Mouse (Mus musculus) liver, adult 2 months (tissue): ENCODE measurements around the gene Il15ra.

ENCODE experiments used
- CTCF ChIP-seq: fragments of 200-500 bp; IDR thresholded peaks from 2 replicates; pipeline ENCODE4 v1.5.1; 2011; ENCODE audit warnings: low read depth, low read length, control low read depth
- POLR2A ChIP-seq: fragments of 200-500 bp; IDR thresholded peaks from 2 replicates; pipeline ENCODE4 v1.6.1; 2011; ENCODE audit warnings: low read length, control low read depth; ENCODE audit not compliant: insufficient read depth; ENCODE audit errors: extremely low read depth

DNA sequence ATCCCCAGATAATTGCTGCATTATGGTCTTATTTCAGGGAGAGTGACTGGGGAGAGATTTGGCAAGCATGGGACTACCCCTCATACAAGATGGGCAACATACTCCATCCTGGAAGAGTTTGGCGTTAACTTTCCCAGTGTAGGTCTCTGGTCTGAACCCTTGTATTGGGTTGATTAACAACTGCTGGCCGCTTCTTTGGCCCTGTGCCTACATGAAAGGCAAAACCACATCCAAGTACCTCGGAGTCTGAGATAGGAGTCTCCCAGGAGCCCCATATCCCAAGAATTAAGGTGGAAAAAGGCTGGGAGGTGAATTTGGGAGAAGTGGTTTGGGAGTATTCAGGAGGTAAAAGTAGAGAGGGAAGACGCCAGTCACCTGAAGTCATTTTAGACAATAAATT is 40.3 kb upstream of the Il15ra start:
- TF ChIP-seq CTCF (no peak), POLR2A (no peak)
